In the genomic region with DNA sequence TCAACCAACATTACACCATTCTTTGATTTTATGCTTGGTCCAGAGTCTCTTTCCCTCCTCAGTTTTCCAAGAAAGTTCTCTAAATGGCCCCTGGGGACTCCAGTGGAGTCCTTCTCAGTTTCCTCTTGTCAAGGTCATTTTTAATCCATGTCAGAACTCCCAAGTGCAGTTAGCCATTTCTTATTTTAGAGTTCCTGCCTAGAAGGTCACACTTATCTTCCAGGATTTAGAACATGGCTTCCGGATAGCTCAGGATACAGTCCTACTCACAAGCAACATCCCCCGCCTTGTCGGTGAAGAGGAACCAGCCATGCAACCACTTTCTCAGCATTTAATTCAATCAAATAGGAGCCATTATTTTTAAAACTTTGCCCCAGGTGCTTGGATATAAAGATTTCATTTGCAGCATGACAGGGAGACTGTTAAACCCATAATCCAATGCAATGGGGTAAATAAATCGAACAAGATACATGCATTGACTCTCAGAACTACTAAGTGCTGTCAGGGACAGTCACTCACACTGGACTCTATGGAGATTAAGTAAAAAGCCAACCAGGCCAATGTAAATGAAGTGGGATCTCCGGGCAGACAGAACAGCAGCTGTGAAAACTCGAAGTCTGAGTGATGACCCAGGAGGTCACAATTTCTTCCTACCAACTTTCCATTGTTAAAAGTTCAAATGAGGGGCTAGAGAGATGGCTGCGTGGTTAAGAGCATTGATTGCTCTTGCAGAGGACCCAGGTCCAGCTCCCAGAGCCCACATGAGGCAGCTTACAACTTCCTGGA, we compare ENCODE assay signal across 9 mouse cellular contexts. TPM values are rescaled to one million over a fixed set of nuclear protein-coding genes. Genes with fewer than 3 reads are reported as not detected.
DNase-seq lines count a peak whose midpoint lies in the region; ATAC-seq and TF ChIP-seq lines count a peak whose summit lies in the region.
"Had no signal": no experiment of that assay in that cellular context is flagged by ENCODE, and none has a peak within 500 bp of the region (broad histone marks: within the 10 kb centered on the region; RNA-seq: fewer than 3 reads in every experiment).

No protein-coding gene starts in this region.

- no peak for TF ChIP-seq POLR2A in testis, adult 2 months (IDR thresholded peaks at IDR 0.05; ENCODE audit: control insufficient read depth, low read depth, low read length)

- TF ChIP-seq CTCF in testis, adult 2 months (IDR thresholded peaks at IDR 0.05; ENCODE audit: control insufficient read depth, insufficient read depth, insufficient replicate concordance, low read depth, low read length), result no peak
- TF ChIP-seq CTCF in forebrain, postnatal 0 days (IDR thresholded peaks at IDR 0.05; ENCODE audit: low read depth), result no peak

- no peaks in the 10 kb centered on the region for H3K9me3 ChIP-seq in heart, embryonic 10.5 days
- H3K9me3 ChIP-seq in kidney, embryonic 15.5 days (replicated peaks), result no peaks in the 10 kb centered on the region
- H3K9me3 ChIP-seq in forebrain, postnatal 0 days (ENCODE audit: low read length), result no peaks in the 10 kb centered on the region
- H3K9me3 ChIP-seq: limb, embryonic 15.5 days had no signal

- peak; percentile 66 for ATAC-seq in kidney, embryonic 15.5 days (replicated peaks; ENCODE audit: low FRiP score)
- ATAC-seq in forebrain, postnatal 0 days, result no peak

- DNase-seq in heart, embryonic 10.5 days (ENCODE audit: low spot score), result peak; percentile 45
- no peak for DNase-seq in heart, postnatal 36 days
- DNase-seq in testis, postnatal 10 days (ENCODE audit: low spot score), result no peak
- no peak for DNase-seq in forebrain, postnatal 0 days
- DNase-seq in layer of hippocampus, adult 11-12 months (ENCODE audit: low spot score), result no peak
- no peak for DNase-seq in urinary bladder, postnatal 10 days (ENCODE audit: low spot score)

- no peak overlapping the region for H3K4me3 ChIP-seq in heart, embryonic 10.5 days
- no peak overlapping the region for H3K4me3 ChIP-seq in testis, adult 2 months (ENCODE audit: control insufficient read depth, low read depth, low read length)
- peak overlapping the region; percentile 17; the same call in 1 of the 2 replicates for H3K4me3 ChIP-seq in kidney, embryonic 15.5 days (replicated peaks)
- H3K4me3 ChIP-seq in forebrain, postnatal 0 days (ENCODE audit: low read depth, low read length), result no peak overlapping the region
- H3K4me3 ChIP-seq: limb, embryonic 15.5 days had no signal

- H3K9ac ChIP-seq in kidney, embryonic 15.5 days, result no peak overlapping the region
- no peak overlapping the region for H3K9ac ChIP-seq in forebrain, postnatal 0 days
- H3K9ac ChIP-seq: limb, embryonic 15.5 days had no signal

- peak overlapping the region; percentile 47; the same call in 1 of the 2 replicates for H3K27ac ChIP-seq in heart, embryonic 10.5 days
- H3K27ac ChIP-seq in testis, adult 2 months (ENCODE audit: control insufficient read depth, insufficient read depth, low read depth, low read length), result peak overlapping the region; percentile 17; the same call in 1 of the 2 replicates
- H3K27ac ChIP-seq in kidney, embryonic 15.5 days, result peak overlapping the region; percentile 91
- no peak overlapping the region for H3K27ac ChIP-seq in forebrain, postnatal 0 days (ENCODE audit: low read depth, low read length)

- no peaks in the 10 kb centered on the region for H3K36me3 ChIP-seq in heart, embryonic 10.5 days
- H3K36me3 ChIP-seq in testis, adult 2 months (ENCODE audit: control insufficient read depth, insufficient read depth, low read length), result no peaks in the 10 kb centered on the region
- H3K36me3 ChIP-seq in kidney, embryonic 15.5 days, result no peaks in the 10 kb centered on the region
- H3K36me3 ChIP-seq in forebrain, postnatal 0 days (ENCODE audit: insufficient read depth), result no peaks in the 10 kb centered on the region
- H3K36me3 ChIP-seq: limb, embryonic 15.5 days had no signal

- H3K4me2 ChIP-seq in kidney, embryonic 15.5 days, result peak overlapping the region; percentile 49
- no peak overlapping the region for H3K4me2 ChIP-seq in forebrain, postnatal 0 days (ENCODE audit: low read depth)
- H3K4me2 ChIP-seq: limb, embryonic 15.5 days had no signal

- H3K27me3 ChIP-seq in heart, embryonic 10.5 days (ENCODE audit: insufficient read depth, poor library complexity, severe bottlenecking), result no peaks in the 10 kb centered on the region
- no peaks in the 10 kb centered on the region for H3K27me3 ChIP-seq in testis, adult 2 months (ENCODE audit: control insufficient read depth, insufficient read depth, low read length)
- no peaks in the 10 kb centered on the region for H3K27me3 ChIP-seq in kidney, embryonic 15.5 days
- no peaks in the 10 kb centered on the region for H3K27me3 ChIP-seq in forebrain, postnatal 0 days (ENCODE audit: insufficient read depth, low read length)
- H3K27me3 ChIP-seq: limb, embryonic 15.5 days had no signal

- intact Hi-C loops in heart, postnatal 36 days (cut with DNase I), result no loop called here

- 66% methylated on average over 7 of the region's 7 CpGs for WGBS in heart, embryonic 10.5 days
- 23% methylated on average over 7 of the region's 7 CpGs for whole genome bisulfite sequencing in kidney, embryonic 15.5 days
- 77% methylated on average over 7 of the region's 7 CpGs for WGBS in forebrain, postnatal 0 days

- H3K4me1 ChIP-seq in heart, embryonic 10.5 days, result peaks cover 26% of the 10 kb centered on the region
- H3K4me1 ChIP-seq in testis, adult 2 months (ENCODE audit: control insufficient read depth, insufficient read depth, low read length), result peaks cover 4% of the 10 kb centered on the region
- H3K4me1 ChIP-seq in kidney, embryonic 15.5 days, result peaks cover 44% of the 10 kb centered on the region
- no peaks in the 10 kb centered on the region for H3K4me1 ChIP-seq in forebrain, postnatal 0 days (ENCODE audit: insufficient read depth)
- H3K4me1 ChIP-seq: limb, embryonic 15.5 days had no signal

RNA-seq across cellular contexts. Expression of a gene that starts 6.0 kb away (rescaled TPM):
- 2.1 and 3.8 TPM in 2 replicates for polyA plus RNA-seq in heart, embryonic 10.5 days (2016; fragmentation: Nextera tagmentation; extraction: Ambion mirVana)
- total RNA-seq in heart, postnatal 36 days (2021), result 1 to 10 TPM; 4.6 to 5.2 TPM
- 0.20 TPM in 1 of 2 replicates, not detected in the other for polyA plus RNA-seq in testis, adult 2 months (2012; rRNA removed)
- polyA plus RNA-seq in kidney, embryonic 15.5 days (2015; fragmentation: Nextera tagmentation; extraction: Ambion mirVana), result 6.4 and 7.5 TPM in 2 replicates
- total RNA-seq in forebrain, postnatal 0 days (2014; rRNA removed), result 2.6 and 5.5 TPM in 2 replicates
- 2.8 and 3.1 TPM in 2 replicates for polyA plus RNA-seq in forebrain, postnatal 0 days (2015; fragmentation: Nextera tagmentation; extraction: Ambion mirVana)
